ENCODE assay signal across 13 mouse cellular contexts in the genomic region with DNA sequence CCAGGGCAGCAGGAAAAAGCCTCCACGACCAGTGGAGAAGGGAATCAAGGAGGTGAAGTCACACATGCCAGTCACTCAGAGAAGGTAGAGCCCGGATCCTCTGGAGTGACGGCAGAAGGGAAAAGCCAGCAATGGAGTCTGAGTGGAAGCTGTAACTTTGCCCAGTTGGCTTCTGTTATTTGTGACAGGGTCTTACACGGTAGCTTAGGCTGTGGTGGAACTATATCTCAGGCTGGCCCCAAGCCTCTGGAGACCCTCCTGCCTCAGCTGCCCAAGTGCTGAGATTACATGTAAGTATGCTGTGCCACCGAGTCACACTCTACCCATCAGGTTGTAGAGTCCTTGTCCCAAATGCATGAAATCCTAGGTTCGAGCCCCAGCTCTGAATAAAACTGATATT. TPM values are rescaled to one million over a fixed set of nuclear protein-coding genes. Genes with fewer than 3 reads are reported as not detected.
A peak's percentile ranks its signal among the peaks of the same experiment; 100 is the strongest.
DNase-seq lines count a peak whose midpoint lies in the region; ATAC-seq and TF ChIP-seq lines count a peak whose summit lies in the region.
"Had no signal": no experiment of that assay in that cellular context is flagged by ENCODE, and none has a peak within 500 bp of the region (broad histone marks: within the 10 kb centered on the region; RNA-seq: fewer than 3 reads in every experiment).

No protein-coding gene starts in this region.

- H3K36me3 ChIP-seq in kidney, postnatal 0 days (ENCODE audit: insufficient read depth, low read length) = 0 out of 2 replicates have a peak, but pooled peaks cover 4% of the 10 kb centered on the region
- H3K36me3 ChIP-seq in macrophage (ENCODE audit: inconsistent target) = no peaks in the 10 kb centered on the region
- H3K36me3 ChIP-seq in forebrain, embryonic 14.5 days (ENCODE audit: control insufficient read depth, insufficient read depth, low read length) = peaks cover 38% of the 10 kb centered on the region

- peak; percentile 63 for DNase-seq in cerebellum, adult 9-11 months
- no peak for DNase-seq in cerebellum, postnatal 36 days
- DNase-seq in kidney, postnatal 0 days (ENCODE audit: low spot score) = no peak
- DNase-seq in kidney, postnatal 10 days = no peak
- no peak for DNase-seq in spleen, postnatal 14 days (ENCODE audit: low spot score in 2 of 2)
- no peak for DNase-seq in forebrain, embryonic 14.5 days (ENCODE audit: low spot score)
- DNase-seq: kidney, adult 2 months; right cerebral cortex, postnatal 14 days had no signal

- peak overlapping the region; percentile 73; the same call in 1 of the 2 replicates for H3K4me2 ChIP-seq in kidney, postnatal 0 days (ENCODE audit: low read length)
- H3K4me2 ChIP-seq in forebrain, embryonic 14.5 days (ENCODE audit: low read length) = no peak overlapping the region

- no peak for ATAC-seq in kidney, postnatal 0 days (replicated peaks; ENCODE audit: low FRiP score, low read depth)
- ATAC-seq in forebrain, embryonic 14.5 days = no peak
- ATAC-seq: forebrain, embryonic 13.5 days had no signal

- no peak overlapping the region for H3K27ac ChIP-seq in kidney, postnatal 0 days
- no peak overlapping the region for H3K27ac ChIP-seq in embryonic fibroblast, embryonic 13.5 days (ENCODE audit: insufficient read depth, low read length)
- H3K27ac ChIP-seq in macrophage = peak overlapping the region; percentile 93
- no peak overlapping the region for H3K27ac ChIP-seq in forebrain, embryonic 14.5 days (ENCODE audit: low read depth, low read length)
- H3K27ac ChIP-seq: forebrain, embryonic 13.5 days had no signal

- no peaks in the 10 kb centered on the region for H3K9me3 ChIP-seq in kidney, postnatal 0 days (replicated peaks; ENCODE audit: low read length)
- H3K9me3 ChIP-seq in forebrain, embryonic 14.5 days (replicated peaks; ENCODE audit: control insufficient read depth, low read length) = no peaks in the 10 kb centered on the region
- H3K9me3 ChIP-seq: forebrain, embryonic 13.5 days had no signal

- H3K4me3 ChIP-seq in kidney, postnatal 0 days (replicated peaks; ENCODE audit: low read depth, low read length) = no peak overlapping the region
- H3K4me3 ChIP-seq in embryonic fibroblast, embryonic 13.5 days (ENCODE audit: insufficient read depth, low read length) = peak overlapping the region; percentile 78
- H3K4me3 ChIP-seq in macrophage (ENCODE audit: inconsistent target) = peak overlapping the region; percentile 88
- no peak overlapping the region for H3K4me3 ChIP-seq in forebrain, embryonic 14.5 days (ENCODE audit: low read depth, low read length)
- H3K4me3 ChIP-seq: forebrain, embryonic 13.5 days had no signal

- H3K4me1 ChIP-seq in kidney, postnatal 0 days (replicated peaks; ENCODE audit: insufficient read depth, low read length) = peaks cover 27% of the 10 kb centered on the region; the same call in 1 of the 2 replicates
- peaks cover 9% of the 10 kb centered on the region for H3K4me1 ChIP-seq in embryonic fibroblast, embryonic 13.5 days (ENCODE audit: control insufficient read depth, insufficient read depth, low read length)
- peaks cover 20% of the 10 kb centered on the region for H3K4me1 ChIP-seq in forebrain, embryonic 14.5 days (ENCODE audit: control insufficient read depth, insufficient read depth, low read length)

- 94% methylated on average over 6 of the region's 6 CpGs for WGBS in kidney, postnatal 0 days
- 87% methylated on average over 6 of the region's 6 CpGs for WGBS in macrophage (ENCODE audit: missing documents)
- 95% methylated on average over 6 of the region's 6 CpGs for WGBS in forebrain, embryonic 14.5 days

- peaks cover 77% of the 10 kb centered on the region for H3K79me2 ChIP-seq in macrophage (ENCODE audit: inconsistent target)

- TF ChIP-seq CTCF in kidney, postnatal 0 days (IDR thresholded peaks at IDR 0.05; ENCODE audit: low read depth) = no peak
- no peak for TF ChIP-seq CTCF in embryonic fibroblast, embryonic 13.5 days (IDR thresholded peaks at IDR 0.05; ENCODE audit: borderline replicate concordance, insufficient read depth, low read length)

- TF ChIP-seq POLR2A in embryonic fibroblast, embryonic 13.5 days (IDR thresholded peaks at IDR 0.05; ENCODE audit: low read depth, low read length) = no peak

- no peaks in the 10 kb centered on the region for H3K27me3 ChIP-seq in kidney, postnatal 0 days (ENCODE audit: insufficient read depth, low read length)
- H3K27me3 ChIP-seq in forebrain, embryonic 14.5 days (replicated peaks; ENCODE audit: control insufficient read depth, insufficient read depth, low read length) = no peaks in the 10 kb centered on the region
- H3K27me3 ChIP-seq: forebrain, embryonic 13.5 days had no signal

- no peak overlapping the region for H3K9ac ChIP-seq in kidney, postnatal 0 days (ENCODE audit: low read depth, low read length)
- H3K9ac ChIP-seq in forebrain, embryonic 14.5 days (ENCODE audit: low read length) = no peak overlapping the region
- H3K9ac ChIP-seq: forebrain, embryonic 13.5 days had no signal

RNA-seq across cellular contexts. Expression of gene Mvp, which starts 1.0 kb away (rescaled TPM):
- polyA plus RNA-seq in kidney, postnatal 0 days (2015; fragmentation: Nextera tagmentation; extraction: Ambion mirVana) = 27.5 and 28.9 TPM in 2 replicates
- 32.2 and 47.6 TPM in 2 replicates for polyA plus RNA-seq in embryonic fibroblast, embryonic 13.5 days (2011; ENCODE audit: insufficient read length, low read depth, missing spikeins)
- total RNA-seq in macrophage (2018; cell fraction: chromatin; rRNA removed) = 100 to 1,000 TPM in 24 of 26 experiments, 10 to 100 TPM in 2; 88.0 to 236 (median 160) TPM
- 100 to 1,000 TPM; 107 to 189 (median 138) TPM for total RNA-seq in macrophage (2018; cell fraction: cytosol; rRNA removed)
- total RNA-seq in macrophage (2018; cell fraction: nucleus; rRNA removed) = 100 to 1,000 TPM in 25 of 26 experiments, 10 to 100 TPM in 1; 88.8 to 249 (median 167) TPM
- polyA plus RNA-seq in macrophage (2018) = 88.1 to 116 TPM (median 99.9 TPM) in 3 replicates
- polyA plus RNA-seq in forebrain, embryonic 14.5 days (2014; fragmentation: Nextera tagmentation; extraction: Ambion mirVana) = 1.8 and 2.7 TPM in 2 replicates

RNA-seq across cellular contexts. Expression of gene Pagr1b, which starts 2.9 kb away (rescaled TPM):
- polyA plus RNA-seq in kidney, postnatal 0 days (2015; fragmentation: Nextera tagmentation; extraction: Ambion mirVana) = 0.21 and 0.65 TPM in 2 replicates
- polyA plus RNA-seq in embryonic fibroblast, embryonic 13.5 days (2011; ENCODE audit: insufficient read length, low read depth, missing spikeins) = 21.7 and 25.6 TPM in 2 replicates
- 1 to 10 TPM in 20 of 26 experiments, not detected in 6; 1.9 to 9.3 (median 4.3) TPM for total RNA-seq in macrophage (2018; cell fraction: chromatin; rRNA removed)
- 1 to 10 TPM in 13 of 26 experiments, under 1 TPM in 7, not detected in 6; 0.32 to 3.0 (median 1.8) TPM for total RNA-seq in macrophage (2018; cell fraction: cytosol; rRNA removed)
- 10 to 100 TPM in 2 of 26 experiments, 1 to 10 TPM in 14, not detected in 10; 1.2 to 14.7 (median 3.1) TPM for total RNA-seq in macrophage (2018; cell fraction: nucleus; rRNA removed)
- 1.4 to 5.2 TPM in 2 of 3 replicates, not detected in the other for polyA plus RNA-seq in macrophage (2018)
- 0.34 and 0.74 TPM in 2 replicates for polyA plus RNA-seq in forebrain, embryonic 14.5 days (2014; fragmentation: Nextera tagmentation; extraction: Ambion mirVana)
- polyA plus RNA-seq: limb, embryonic 11.5 days; midbrain, embryonic 11.5 days had no signal

RNA-seq across cellular contexts. Expression of gene Pagr1a, which starts 3.8 kb away (rescaled TPM):
- polyA plus RNA-seq in kidney, postnatal 0 days (2015; fragmentation: Nextera tagmentation; extraction: Ambion mirVana) = 19.4 and 25.0 TPM in 2 replicates
- polyA plus RNA-seq in embryonic fibroblast, embryonic 13.5 days (2011; ENCODE audit: insufficient read length, low read depth, missing spikeins) = 14.0 and 14.3 TPM in 2 replicates
- 10 to 100 TPM in 4 of 26 experiments, 1 to 10 TPM in 5, not detected in 17; 2.7 to 16.1 (median 9.6) TPM for total RNA-seq in macrophage (2018; cell fraction: chromatin; rRNA removed)
- total RNA-seq in macrophage (2018; cell fraction: cytosol; rRNA removed) = 10 to 100 TPM in 20 of 26 experiments, 1 to 10 TPM in 6; 4.4 to 37.7 (median 16.9) TPM
- total RNA-seq in macrophage (2018; cell fraction: nucleus; rRNA removed) = 10 to 100 TPM in 6 of 26 experiments, 1 to 10 TPM in 7, not detected in 13; 1.5 to 20.5 (median 7.7) TPM
- 1.1 to 15.9 TPM (median 13.4 TPM) in 3 replicates for polyA plus RNA-seq in macrophage (2018)
- polyA plus RNA-seq in forebrain, embryonic 14.5 days (2014; fragmentation: Nextera tagmentation; extraction: Ambion mirVana) = 22.3 and 25.1 TPM in 2 replicates

RNA-seq across cellular contexts. Expression of gene Gm42742, which starts 7.5 kb away (rescaled TPM):
- polyA plus RNA-seq in kidney, postnatal 0 days (2015; fragmentation: Nextera tagmentation; extraction: Ambion mirVana) = 44.2 and 53.8 TPM in 2 replicates
- polyA plus RNA-seq in embryonic fibroblast, embryonic 13.5 days (2011; ENCODE audit: insufficient read length, low read depth, missing spikeins) = 13.5 and 15.7 TPM in 2 replicates
- total RNA-seq in macrophage (2018; cell fraction: chromatin; rRNA removed) = 10 to 100 TPM in 15 of 26 experiments, 1 to 10 TPM in 9, under 1 TPM in 1, not detected in 1; 0.36 to 36.4 (median 12.7) TPM
- total RNA-seq in macrophage (2018; cell fraction: cytosol; rRNA removed) = 10 to 100 TPM in 22 of 26 experiments, 1 to 10 TPM in 4; 1.8 to 40.9 (median 20.4) TPM
- total RNA-seq in macrophage (2018; cell fraction: nucleus; rRNA removed) = 10 to 100 TPM in 21 of 26 experiments, 1 to 10 TPM in 5; 7.5 to 42.8 (median 18.3) TPM
- 15.3 to 31.9 TPM (median 18.2 TPM) in 3 replicates for polyA plus RNA-seq in macrophage (2018)
- polyA plus RNA-seq in forebrain, embryonic 14.5 days (2014; fragmentation: Nextera tagmentation; extraction: Ambion mirVana) = 65.0 and 68.5 TPM in 2 replicates

RNA-seq across cellular contexts. Expression of gene Prrt2, which starts 7.6 kb away (rescaled TPM):
- 2.5 and 2.7 TPM in 2 replicates for polyA plus RNA-seq in kidney, postnatal 0 days (2015; fragmentation: Nextera tagmentation; extraction: Ambion mirVana)
- 3.1 and 15.3 TPM in 2 replicates for polyA plus RNA-seq in embryonic fibroblast, embryonic 13.5 days (2011; ENCODE audit: insufficient read length, low read depth, missing spikeins)
- total RNA-seq in macrophage (2018; cell fraction: chromatin; rRNA removed) = 1 to 10 TPM in 3 of 26 experiments, under 1 TPM in 10, not detected in 13; 0.21 to 3.0 (median 0.60) TPM
- not detected for total RNA-seq in macrophage (2018; cell fraction: cytosol; rRNA removed)
- total RNA-seq in macrophage (2018; cell fraction: nucleus; rRNA removed) = 1 to 10 TPM in 2 of 26 experiments, under 1 TPM in 9, not detected in 15; 0.30 to 1.6 (median 0.85) TPM
- not detected in 3 replicates for polyA plus RNA-seq in macrophage (2018)
- polyA plus RNA-seq in forebrain, embryonic 14.5 days (2014; fragmentation: Nextera tagmentation; extraction: Ambion mirVana) = 13.7 and 20.1 TPM in 2 replicates

Comparison
In these comparisons a context has a peak if more than half of its experiments do, and no peak if none do; other contexts are left out.
1. H3K4me3 ChIP-seq: peak in embryonic fibroblast, embryonic 13.5 days (single experiment) and macrophage (single experiment); none in kidney, postnatal 0 days (single experiment) and forebrain, embryonic 14.5 days (single experiment).